Mouse (Mus musculus) embryo, embryonic 9.5 days (tissue): ENCODE measurements around the gene Tex12.
A peak's percentile ranks its signal among the peaks of the same experiment; 100 is the strongest.

ENCODE experiments used
- DNase-seq: peaks from one replicate; pipeline ENCODE4 v3.0.0-alpha.2; 2017; ENCODE audit errors: extremely low spot score

The Tex12 gene

DNA sequence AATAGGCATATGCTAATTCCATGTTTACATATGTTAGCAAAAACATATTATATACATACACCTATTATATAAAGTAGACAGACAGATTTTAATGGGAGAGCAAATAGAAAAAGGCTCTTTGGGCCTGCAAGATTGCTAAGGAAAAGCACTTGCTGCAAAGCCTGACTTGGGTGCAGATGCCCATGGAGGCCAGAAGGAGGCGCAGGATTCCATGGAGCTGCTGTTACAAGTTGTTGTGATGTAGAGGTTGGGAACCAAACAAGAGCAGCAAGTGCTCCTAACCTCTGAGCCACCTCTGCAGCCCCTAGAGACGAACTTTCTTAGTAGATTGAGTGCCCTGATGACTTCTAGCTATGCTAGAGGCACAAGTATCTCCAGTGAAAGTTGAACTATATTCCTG is 42.3 kb downstream of the Tex12 start:
- peak; percentile 29 for DNase-seq

GRCm38 (mm10) chr9:50515462-50515861 is 45.7 kb downstream of the Tex12 start:
- DNase-seq: no peak

DNA sequence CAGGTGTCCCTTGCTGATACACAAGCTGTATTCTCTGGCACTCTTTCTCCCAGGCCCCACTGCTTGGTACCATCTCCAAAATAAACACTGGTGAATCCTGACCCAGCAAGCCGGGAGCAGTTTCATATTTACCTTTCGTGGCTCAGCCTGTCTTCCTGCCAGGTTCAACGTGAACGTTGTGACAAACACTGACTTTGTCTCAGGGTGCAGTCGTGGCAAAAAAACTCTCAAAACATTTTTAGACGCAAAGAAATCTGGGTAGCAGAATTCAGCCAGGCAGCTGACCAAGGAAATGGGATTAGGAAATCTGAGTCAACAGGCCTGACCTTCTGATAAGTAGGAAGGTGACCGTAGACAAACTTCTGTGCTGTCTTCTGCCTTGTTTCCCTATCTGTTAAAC is 53.6 kb downstream of the Tex12 start:
- no peak for DNase-seq
